Mouse (Mus musculus) thymus, adult 2 months (tissue): ENCODE measurements around the gene Gimap8. TPM values are rescaled to one million over a fixed set of nuclear protein-coding genes. Genes with fewer than 3 reads are reported as not detected.

Experiments used
- DNase-seq: peaks from one replicate; pipeline ENCODE4 v3.0.0; 2021
- H3K27ac ChIP-seq: fragments of 200-500 bp; 2 replicates; pipeline ENCODE4 v1.5.1; 2012; ENCODE audit warnings: low read length, control low read depth; ENCODE audit not compliant: control insufficient read depth, insufficient read depth
- H3K27me3 ChIP-seq: fragments of 200-500 bp; 2 replicates; pipeline ENCODE4 v1.6.1; 2012; ENCODE audit warnings: mild to moderate bottlenecking, low read length, moderate library complexity, mixed read lengths; ENCODE audit not compliant: control insufficient read depth, insufficient read depth
- H3K36me3 ChIP-seq: fragments of 200-500 bp; 2 replicates; pipeline ENCODE4 v1.6.1; 2012; ENCODE audit warnings: mild to moderate bottlenecking, low read length, moderate library complexity; ENCODE audit not compliant: control insufficient read depth, insufficient read depth
- H3K4me1 ChIP-seq: fragments of 200-500 bp; replicated peaks from 2 replicates; pipeline ENCODE4 v1.6.1; 2012; ENCODE audit warnings: low read length; ENCODE audit not compliant: control insufficient read depth, insufficient read depth
- H3K4me3 ChIP-seq: fragments of 200-500 bp; 2 replicates; pipeline ENCODE4 v1.5.1; 2012; ENCODE audit warnings: mild to moderate bottlenecking, low read length, control low read depth, moderate library complexity; ENCODE audit not compliant: control insufficient read depth, insufficient read depth
- CTCF ChIP-seq: fragments of 200-500 bp; IDR thresholded peaks from 2 replicates; pipeline ENCODE4 v1.5.1; 2012; ENCODE audit warnings: mild to moderate bottlenecking, control low read depth, low read length, moderate library complexity, borderline replicate concordance; ENCODE audit not compliant: control insufficient read depth, poor library complexity, insufficient read depth; ENCODE audit errors: extremely low read depth
- POLR2A ChIP-seq: fragments of 200-500 bp; IDR thresholded peaks from 2 replicates; pipeline ENCODE4 v1.6.1; 2012; ENCODE audit warnings: mild to moderate bottlenecking, low read length, control low read depth, moderate library complexity; ENCODE audit not compliant: control insufficient read depth, poor library complexity, insufficient read depth; ENCODE audit errors: extremely low read depth
- WGBS: fragments of 180-500 bp; shearing (Covaris S2); methylation state at CpG from one replicate; pipeline ENCODE4 v1.1.7; 2018; 5-methylcytosine and 5-hydroxymethylcytosine counted together
- polyA plus RNA-seq: library from polyadenylated mRNA; depleted of rRNA; stranded (reverse); fragments of >200 nt; gene quantifications from 2 replicates; pipeline ENCODE4 v1.2.3, GENCODE M21; 2012

Gimap8 gene
- polyA plus RNA-seq, 1 experiment = 29.8 TPM

DNA sequence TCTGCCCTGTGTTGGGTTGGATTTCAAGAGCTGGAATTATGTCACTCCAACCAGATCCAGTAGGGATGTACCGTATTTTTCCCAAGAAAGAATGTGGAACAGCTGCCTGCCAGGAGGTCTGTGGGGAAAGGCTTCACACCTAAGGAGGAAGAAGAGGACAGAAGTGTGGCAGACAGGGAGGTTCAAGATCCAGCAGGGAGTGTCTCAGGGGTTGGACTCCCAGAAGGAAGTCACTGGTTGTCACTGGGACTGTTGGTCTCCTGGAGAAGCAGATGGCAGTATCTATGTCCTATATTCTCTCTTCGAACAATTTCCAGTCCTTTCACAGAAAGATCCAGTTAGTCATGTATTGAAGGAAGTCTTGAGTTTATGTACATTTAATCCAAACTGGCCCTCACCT lies 577 bp downstream of the Gimap8 start:
- H3K36me3 ChIP-seq = peaks cover 22% of the 10 kb centered on the region
- H3K27me3 ChIP-seq = no peaks in the 10 kb centered on the region
- whole genome bisulfite sequencing = 66% methylated on average over 2 of the region's 2 CpGs
- peaks cover 20% of the 10 kb centered on the region for H3K4me1 ChIP-seq
- H3K27ac ChIP-seq = peak overlapping the region; percentile 72; the same call in 1 of the 2 replicates
- TF ChIP-seq CTCF (no peak), POLR2A (no peak)
- no peak for DNase-seq
- H3K4me3 ChIP-seq = peak overlapping the region; percentile 50

DNA sequence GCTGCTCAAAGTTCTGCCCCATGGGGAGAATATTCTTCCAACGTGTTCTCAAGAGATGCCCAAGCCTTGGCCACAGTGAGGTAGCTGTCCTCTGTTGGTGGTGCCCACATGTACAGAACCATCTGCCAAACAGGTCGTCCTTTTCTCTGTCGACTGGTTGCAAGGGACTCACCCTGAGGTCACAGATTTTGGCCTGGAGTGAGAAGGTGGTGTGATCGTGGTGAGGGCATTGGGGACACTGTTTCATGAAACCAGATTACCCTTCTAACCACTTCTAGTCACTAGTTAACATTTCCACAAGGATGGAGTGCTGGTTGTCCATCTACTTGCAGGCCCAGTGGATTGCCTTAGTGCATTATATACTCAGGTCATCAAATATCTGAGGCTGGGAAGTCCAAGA lies 1.7 kb downstream of the Gimap8 start:
- no peak for DNase-seq
- TF ChIP-seq POLR2A (no peak), CTCF (no peak)
- no peak overlapping the region for H3K4me3 ChIP-seq
- no peaks in the 10 kb centered on the region for H3K27me3 ChIP-seq
- H3K36me3 ChIP-seq = peaks cover 22% of the 10 kb centered on the region
- peaks cover 20% of the 10 kb centered on the region for H3K4me1 ChIP-seq
- WGBS = 92% methylated on average over 4 of the region's 4 CpGs
- no peak overlapping the region for H3K27ac ChIP-seq

DNA sequence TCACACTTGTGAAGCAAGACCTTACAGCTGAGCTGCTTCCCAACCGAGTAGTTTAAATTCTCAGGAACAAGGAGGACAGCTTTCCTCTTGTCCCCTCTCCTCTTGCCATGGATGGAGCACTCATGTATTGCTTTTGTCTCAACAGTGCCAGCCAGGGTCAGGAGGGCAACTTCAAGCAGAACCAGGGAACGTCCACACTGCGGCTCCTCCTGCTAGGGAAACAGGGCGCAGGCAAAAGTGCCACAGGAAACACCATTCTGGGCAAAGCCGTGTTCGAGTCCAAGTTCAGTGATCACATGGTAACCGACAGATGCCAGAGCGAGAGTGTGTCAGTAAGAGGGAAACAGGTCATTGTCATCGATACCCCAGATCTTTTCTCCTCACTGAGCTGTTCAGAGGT lies 3.0 kb downstream of the Gimap8 start:
- DNase-seq = no peak
- Histone ChIP-seq H3K4me3 (no peak overlapping the region), H3K27me3 (no peaks in the 10 kb centered on the region), H3K4me1 (peaks cover 20% of the 10 kb centered on the region), H3K36me3 (peaks cover 22% of the 10 kb centered on the region), H3K27ac (no peak overlapping the region)
- TF ChIP-seq CTCF (no peak), POLR2A (no peak)
- 96% methylated on average over 9 of the region's 9 CpGs for WGBS

DNA sequence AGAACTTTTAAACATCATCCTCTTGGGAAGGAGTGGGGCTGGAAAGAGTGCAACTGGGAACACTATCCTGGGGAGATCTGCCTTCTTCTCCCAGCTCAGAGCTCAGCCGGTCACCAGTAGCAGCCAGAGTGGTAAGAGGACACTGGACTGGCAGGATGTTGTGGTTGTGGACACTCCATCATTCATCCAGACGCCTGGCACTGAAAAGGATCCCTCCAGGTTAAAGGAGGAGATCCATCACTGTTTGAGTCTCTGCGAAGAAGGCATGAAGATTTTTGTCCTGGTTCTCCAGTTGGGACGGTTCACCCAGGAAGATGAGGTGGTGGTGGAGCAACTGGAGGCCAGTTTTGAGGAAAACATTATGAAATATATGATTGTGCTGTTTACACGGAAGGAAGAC lies 11.7 kb downstream of the Gimap8 start:
- 88% methylated on average over 5 of the region's 5 CpGs for WGBS
- DNase-seq = no peak
- TF ChIP-seq POLR2A (no peak), CTCF (no peak)
- Histone ChIP-seq H3K4me1 (peaks cover 11% of the 10 kb centered on the region), H3K27me3 (no peaks in the 10 kb centered on the region), H3K27ac (no peak overlapping the region), H3K36me3 (peaks cover 28% of the 10 kb centered on the region), H3K4me3 (no peak overlapping the region)

DNA sequence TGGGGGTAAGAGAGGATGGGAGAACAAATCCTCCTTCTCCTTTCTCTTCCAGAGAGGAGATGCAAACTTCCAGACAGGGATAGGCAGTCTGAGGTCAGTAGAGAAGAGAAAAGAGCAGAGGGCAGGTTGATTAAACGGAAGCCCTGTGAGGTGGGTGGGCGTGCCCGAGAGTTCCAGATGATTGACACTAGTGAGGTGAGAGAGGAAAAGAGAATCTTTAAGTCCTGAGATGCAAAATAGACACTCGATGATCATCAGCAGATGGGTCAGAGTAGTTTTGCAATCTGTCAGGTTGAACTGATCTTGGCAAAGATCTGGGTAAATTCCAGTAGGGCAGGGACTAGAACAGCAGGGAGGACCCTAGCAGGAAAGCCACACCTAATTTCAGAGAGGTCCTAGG lies 17.7 kb downstream of the Gimap8 start:
- DNase-seq = no peak
- 75% methylated on average over 4 of the region's 4 CpGs for WGBS
- Histone ChIP-seq H3K4me3 (no peak overlapping the region), H3K27me3 (no peaks in the 10 kb centered on the region), H3K4me1 (peaks cover 31% of the 10 kb centered on the region), H3K27ac (no peak overlapping the region), H3K36me3 (no peaks in the 10 kb centered on the region)
- TF ChIP-seq CTCF (no peak), POLR2A (no peak)

DNA sequence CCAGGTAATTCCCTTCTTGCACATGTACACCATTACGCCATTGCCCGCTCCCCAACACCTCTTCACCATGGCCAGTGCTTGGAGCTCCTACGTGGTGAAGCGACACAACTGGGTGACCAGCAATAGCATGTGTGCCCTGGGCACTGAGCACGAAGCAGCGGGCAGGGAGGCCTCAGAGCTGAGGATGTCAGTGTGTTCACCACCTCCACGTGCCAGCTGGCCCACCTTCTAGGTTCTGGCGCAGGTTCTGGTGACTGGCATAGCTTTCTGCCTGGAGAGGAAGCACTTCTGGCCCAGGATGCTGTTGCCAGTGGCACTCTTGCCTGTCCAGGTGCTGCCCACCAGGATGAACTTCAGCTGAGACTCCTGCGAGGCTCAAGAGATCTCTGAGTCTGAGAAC lies 18.4 kb downstream of the Gimap8 start:
- Histone ChIP-seq H3K27me3 (no peaks in the 10 kb centered on the region), H3K4me3 (no peak overlapping the region), H3K36me3 (no peaks in the 10 kb centered on the region), H3K4me1 (peaks cover 31% of the 10 kb centered on the region), H3K27ac (no peak overlapping the region)
- no peak for DNase-seq
- WGBS = over 99% methylated on average over 9 of the region's 9 CpGs
- TF ChIP-seq POLR2A = no peak
- no peak for TF ChIP-seq CTCF

DNA sequence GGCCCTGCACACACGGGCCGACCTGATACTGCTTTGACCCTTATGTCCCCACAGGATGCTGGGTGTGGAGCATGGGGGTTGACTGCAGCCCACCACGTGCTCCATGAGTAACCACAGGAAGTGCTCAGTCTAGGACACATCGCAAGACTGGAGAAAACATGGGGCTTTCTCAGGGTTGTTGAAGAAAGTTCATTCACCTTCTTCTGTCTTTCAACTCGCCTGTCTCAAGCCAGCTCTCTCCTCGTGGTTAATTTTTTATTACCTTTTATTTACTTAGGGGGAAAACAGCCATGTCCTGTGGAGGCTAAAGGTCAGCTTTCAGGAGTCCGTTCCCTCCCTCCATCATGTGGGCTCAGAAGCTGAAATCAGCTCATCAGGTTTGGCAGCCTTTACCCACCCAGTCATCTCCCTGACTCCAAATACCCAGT lies 19.1 kb downstream of the Gimap8 start:
- no peak for DNase-seq
- Histone ChIP-seq H3K27ac (peak overlapping the region; percentile 5; the same call in 1 of the 2 replicates), H3K4me3 (no peak overlapping the region), H3K27me3 (no peaks in the 10 kb centered on the region), H3K4me1 (peaks cover 31% of the 10 kb centered on the region), H3K36me3 (no peaks in the 10 kb centered on the region)
- 26% methylated on average over 7 of the region's 7 CpGs for WGBS
- TF ChIP-seq POLR2A (no peak), CTCF (no peak)
